Mouse (Mus musculus): ENCODE measurements around the gene Mrgpra6.
A peak's percentile ranks its signal among the peaks of the same experiment; 100 is the strongest.

The Mrgpra6 gene

GRCm38 (mm10) chr7:47204830-47205229 is at the start of gene Mrgpra6:
Mrgpra6 (minus strand) TSS chr7:47204920.
- DNase-seq = no peak

DNA sequence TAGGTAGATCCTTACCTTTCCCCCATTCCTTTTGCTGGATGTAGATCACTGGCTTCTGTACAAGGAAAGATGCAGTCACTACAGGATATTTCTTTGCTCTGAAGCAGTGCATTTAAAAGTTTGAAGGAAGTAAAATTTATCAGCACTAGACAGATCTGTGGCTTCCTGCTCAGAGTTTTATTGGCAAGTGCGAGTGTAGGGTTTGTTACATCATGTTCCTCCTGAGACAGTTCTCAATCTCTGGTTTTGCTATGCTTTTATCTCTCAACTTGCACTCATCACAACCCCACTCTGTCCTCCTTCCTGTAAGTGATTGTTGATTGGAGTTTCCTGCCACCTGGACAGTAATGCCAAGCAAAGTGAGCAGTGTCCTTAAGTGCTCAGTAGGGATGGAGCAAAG is 48.0 kb upstream of the Mrgpra6 start, which contains the start of gene Mrgpra9:
Gene Mrgpra9 (minus strand): TSS at position 79 of the 400 bp plus-strand sequence.
- DNase-seq = no peak

- DNase-seq = no peak
These were observed 39.9 kb upstream of the Mrgpra6 start for GRCm38 (mm10) chr7:47244658-47245057.

GRCm38 (mm10) chr7:47195271-47195670 is 9.4 kb downstream of the Mrgpra6 start:
- no peak for DNase-seq

GRCm38 (mm10) chr7:47170814-47171213 is 33.9 kb downstream of the Mrgpra6 start:
- no peak for DNase-seq

DNA sequence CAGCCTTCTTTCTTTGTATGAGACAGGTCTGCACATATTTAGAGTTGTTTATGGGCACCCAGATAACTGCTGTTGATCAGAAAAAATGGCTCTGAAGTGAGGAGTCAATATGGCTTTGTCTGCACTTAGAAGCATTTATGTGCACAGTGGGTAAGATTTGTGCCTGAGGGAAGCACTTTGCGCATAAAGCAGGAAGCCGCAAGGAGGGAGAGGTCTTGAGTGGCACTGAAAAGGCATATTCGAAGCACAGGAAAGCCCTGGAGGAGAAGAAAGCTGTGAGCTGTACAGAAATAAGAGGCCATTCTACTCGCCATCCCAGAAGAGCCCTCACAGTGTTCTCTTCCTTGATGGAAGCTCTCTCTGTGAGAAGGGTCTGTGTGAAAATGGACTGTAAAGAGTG is 39.7 kb downstream of the Mrgpra6 start:
- DNase-seq = no peak

DNA sequence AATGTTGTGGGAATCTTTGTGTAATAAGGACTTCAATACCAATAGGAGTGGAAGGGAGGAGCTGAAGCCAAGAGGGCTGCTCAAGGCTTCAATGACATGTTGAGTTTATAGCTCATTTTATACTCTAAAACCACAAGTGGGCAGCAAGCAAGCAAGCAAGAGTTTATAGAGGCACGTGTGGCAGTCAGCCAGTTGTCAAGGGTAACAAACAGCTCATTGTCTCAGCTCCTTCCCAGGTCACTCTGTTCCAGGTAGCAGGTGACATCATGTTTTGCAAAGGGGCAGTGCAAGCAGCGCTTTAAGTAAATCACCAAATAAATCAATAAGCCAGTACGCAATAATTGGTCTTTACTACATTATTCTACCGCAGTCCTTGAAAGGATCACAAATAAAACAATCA is 41.5 kb downstream of the Mrgpra6 start:
- DNase-seq = no peak

GRCm38 (mm10) chr7:47158451-47158850 is 46.3 kb downstream of the Mrgpra6 start:
- no peak for DNase-seq

GRCm38 (mm10) chr7:47157743-47158142 is 47.0 kb downstream of the Mrgpra6 start:
- DNase-seq = no peak

- DNase-seq = no peak
These were observed 48.9 kb downstream of the Mrgpra6 start for GRCm38 (mm10) chr7:47155849-47156248.

DNA sequence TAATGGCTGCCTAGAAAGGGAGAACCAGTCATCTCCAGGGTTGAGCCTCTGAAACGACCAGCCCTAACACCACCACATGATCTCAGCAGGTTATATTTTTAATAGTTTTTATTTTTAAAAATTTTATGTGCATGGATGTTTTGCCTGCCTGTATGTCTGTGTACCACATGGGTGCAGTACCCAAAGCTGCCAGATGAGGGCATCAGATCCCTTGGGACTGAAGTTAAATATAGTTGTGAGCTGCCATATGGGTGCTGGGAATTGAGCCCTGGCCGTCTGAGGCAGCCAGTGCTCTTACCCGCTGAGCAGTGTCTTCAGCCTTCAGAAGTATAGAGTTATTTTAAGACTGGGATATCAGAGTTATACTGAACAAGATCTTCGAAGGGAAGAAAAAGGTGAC is 49.3 kb downstream of the Mrgpra6 start:
- no peak for DNase-seq

GRCm38 (mm10) chr7:47150420-47151061 is 54.2 kb downstream of the Mrgpra6 start:
- DNase-seq = peak; percentile 65

DNA sequence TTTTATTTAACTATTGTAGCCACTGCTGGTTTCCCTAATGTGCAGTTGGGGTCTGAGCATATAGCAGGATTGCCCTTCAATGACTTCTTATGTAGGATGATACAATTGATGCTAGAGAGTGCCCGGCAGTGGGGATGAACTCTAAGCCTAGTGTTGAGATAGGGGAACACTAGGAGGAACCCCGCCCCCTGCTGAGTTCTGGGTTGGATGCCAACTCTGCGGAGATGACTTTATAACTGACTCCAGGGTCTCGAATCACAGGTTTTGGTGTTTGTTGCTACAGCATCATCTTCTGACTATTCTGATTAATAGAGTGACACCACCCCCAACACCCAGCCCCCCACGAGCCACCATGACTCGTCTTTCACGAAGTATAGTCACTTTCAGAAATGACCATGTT is 56.4 kb downstream of the Mrgpra6 start:
- no peak for DNase-seq

GRCm38 (mm10) chr7:47146034-47146812 is 58.5 kb downstream of the Mrgpra6 start:
- DNase-seq = peak; percentile 62

GRCm38 (mm10) chr7:47144299-47144698 is 60.4 kb downstream of the Mrgpra6 start:
- no peak for DNase-seq

DNA sequence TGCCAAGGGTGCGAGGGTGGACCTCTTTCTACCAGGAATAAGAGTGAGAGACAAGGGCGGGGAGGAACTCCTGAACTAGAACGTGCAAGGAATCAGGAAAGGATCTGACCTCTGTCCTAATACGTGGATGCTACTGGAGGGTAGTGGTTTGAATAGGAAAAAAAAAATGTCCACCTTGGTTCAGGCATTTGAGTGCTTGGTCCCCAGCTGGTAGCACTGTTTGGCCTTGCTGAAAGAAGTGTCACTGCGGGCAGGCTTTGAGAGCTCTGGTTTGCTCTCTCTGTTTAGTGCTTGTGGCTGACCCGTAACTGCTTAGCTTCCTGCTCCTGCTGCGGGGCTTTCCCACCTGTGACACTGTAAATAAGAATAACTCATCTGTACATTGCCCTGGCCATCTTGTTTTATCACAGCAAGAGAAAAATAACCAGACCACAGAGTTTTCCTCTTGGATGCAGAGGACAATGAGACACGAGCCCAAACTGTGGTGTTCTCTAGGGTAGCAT is 64.8 kb downstream of the Mrgpra6 start:
- DNase-seq = no peak
